Mouse (Mus musculus): ENCODE measurements around the gene Man1b1. TPM values are rescaled to one million over a fixed set of nuclear protein-coding genes. Genes with fewer than 3 reads are reported as not detected.
A peak's percentile ranks its signal among the peaks of the same experiment; 100 is the strongest.

Man1b1 gene
- total and polyA plus RNA-seq, 3 experiments: 8.2 to 22.5 (median 21.6) TPM

GRCm38 (mm10) chr2:25311491-25311891 is 20.6 kb upstream of the Man1b1 start:
- H3K36me3 ChIP-seq (ENCODE audit: control insufficient read depth, insufficient read depth, low read length): no peaks in the 10 kb centered on the region
- H3K79me2 ChIP-seq (replicated peaks; ENCODE audit: control insufficient read depth, insufficient read depth, low read length): no peaks in the 10 kb centered on the region
- no peak for DNase-seq
- WGBS: 6% methylated on average over 11 of the region's 11 CpGs
- H3K4me3 ChIP-seq: no peak overlapping the region
- no peaks in the 10 kb centered on the region for H3K4me1 ChIP-seq (ENCODE audit: control insufficient read depth, insufficient read depth, low read length)
- H3K27ac ChIP-seq: no peak overlapping the region
- intact Hi-C loops (cut with DNase I): no loop called here
- TF ChIP-seq EP300 (IDR thresholded peaks at IDR 0.05; ENCODE audit: insufficient read depth, low read depth, low read length): no peak
- no peak for TF ChIP-seq POLR2A (IDR thresholded peaks at IDR 0.05; ENCODE audit: insufficient read depth, low read depth, low read length)
- peaks cover 8% of the 10 kb centered on the region for H3K27me3 ChIP-seq (ENCODE audit: control insufficient read depth, insufficient read depth, low read length)
- no peak overlapping the region for H3K9ac ChIP-seq (ENCODE audit: low read depth, low read length)

DNA sequence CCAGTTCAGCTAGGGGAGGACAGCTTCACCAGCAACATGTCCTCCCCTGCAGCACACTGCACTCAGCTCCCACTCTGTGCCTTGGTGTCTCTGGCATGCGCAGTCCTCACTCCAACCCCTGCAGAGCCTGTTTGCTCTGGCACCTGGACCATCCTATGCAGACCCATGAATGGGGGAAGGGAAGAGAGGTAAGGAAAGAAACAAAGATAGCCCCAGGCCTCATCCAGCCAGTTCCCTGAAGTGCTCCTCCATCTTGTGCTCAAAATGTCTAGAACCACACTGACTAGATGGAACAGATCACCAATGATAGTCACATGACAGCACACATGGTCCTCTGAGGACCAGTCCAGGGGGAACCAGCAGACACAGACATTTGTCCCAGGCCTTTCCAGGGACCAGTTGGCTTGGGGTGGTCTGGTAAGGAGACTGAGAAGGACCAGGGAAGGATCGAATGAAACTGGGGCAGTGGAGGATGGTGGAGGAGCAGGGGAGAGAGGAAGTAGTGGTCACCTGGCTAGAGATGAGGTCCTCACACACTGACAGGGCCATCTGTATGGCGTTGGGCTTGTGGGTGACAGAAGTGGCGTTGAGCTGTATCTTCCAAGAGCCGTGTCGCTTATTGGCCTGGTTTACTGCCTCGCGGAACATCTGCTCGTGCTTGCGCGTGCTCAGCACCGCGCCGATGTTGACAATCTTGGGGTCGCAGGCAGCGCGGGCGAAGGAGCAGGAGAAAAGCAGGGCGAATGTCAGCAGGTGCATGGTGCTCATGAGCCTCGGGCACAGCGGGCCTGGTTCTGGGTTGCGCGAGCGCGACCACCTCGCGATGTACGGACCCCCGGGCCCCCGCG is 13.8 kb upstream of the Man1b1 start:
- no peak for TF ChIP-seq CTCF (IDR thresholded peaks at IDR 0.05)
- TF ChIP-seq POLR2A (IDR thresholded peaks at IDR 0.05; ENCODE audit: insufficient read depth, low read depth, low read length): no peak
- TF ChIP-seq EP300 (IDR thresholded peaks at IDR 0.05; ENCODE audit: insufficient read depth, low read depth, low read length): no peak

GRCm38 (mm10) chr2:25318971-25319773 is 13.0 kb upstream of the Man1b1 start, which contains the start of gene Grin1:
Grin1 (minus strand) TSS chr2:25319187.
- peak; percentile 33 to 65 for DNase-seq
- Histone ChIP-seq H3K9ac (ENCODE audit: low read depth, low read length) (no peak within 1 kb of the TSS), H3K4me1 (ENCODE audit: control insufficient read depth, insufficient read depth, low read length) (no peaks in the 10 kb centered on the region), H3K4me3 (no peak within 1 kb of the TSS), H3K27ac (no peak within 1 kb of the TSS), H3K79me2 (replicated peaks; ENCODE audit: control insufficient read depth, insufficient read depth, low read length) (no peaks in the 10 kb centered on the region), H3K36me3 (ENCODE audit: control insufficient read depth, insufficient read depth, low read length) (no peaks in the 10 kb centered on the region), H3K27me3 (ENCODE audit: control insufficient read depth, insufficient read depth, low read length) (peaks cover 3% of the 10 kb centered on the region; the same call in 1 of the 2 replicates)
- TF ChIP-seq POLR2A (IDR thresholded peaks at IDR 0.05; ENCODE audit: insufficient read depth, low read depth, low read length) (no peak), CTCF (IDR thresholded peaks at IDR 0.05) (no peak), EP300 (IDR thresholded peaks at IDR 0.05; ENCODE audit: insufficient read depth, low read depth, low read length) (no peak)
- 10% methylated on average over 58 of the region's 58 CpGs for WGBS
- intact Hi-C loops (cut with DNase I): no loop called here

More for the DNA sequence above, 13.8 kb upstream of the Man1b1 start:
- intact Hi-C loops (cut with DNase I): no loop called here
- H3K4me1 ChIP-seq (ENCODE audit: control insufficient read depth, insufficient read depth, low read length): no peaks in the 10 kb centered on the region
- no peaks in the 10 kb centered on the region for H3K36me3 ChIP-seq (ENCODE audit: control insufficient read depth, insufficient read depth, low read length)
- no peaks in the 10 kb centered on the region for H3K79me2 ChIP-seq (replicated peaks; ENCODE audit: control insufficient read depth, insufficient read depth, low read length)
- H3K9ac ChIP-seq (ENCODE audit: low read depth, low read length): no peak overlapping the region
- no peak overlapping the region for H3K27ac ChIP-seq
- H3K27me3 ChIP-seq (ENCODE audit: control insufficient read depth, insufficient read depth, low read length): peaks cover 3% of the 10 kb centered on the region; the same call in 1 of the 2 replicates
- 10% methylated on average over 31 of the region's 31 CpGs for WGBS
- no peak overlapping the region for H3K4me3 ChIP-seq
- no peak for DNase-seq

- no peak overlapping the region for H3K4me3 ChIP-seq
- H3K27ac ChIP-seq: no peak overlapping the region
- H3K36me3 ChIP-seq (ENCODE audit: control insufficient read depth, insufficient read depth, low read length): no peaks in the 10 kb centered on the region
- intact Hi-C loops (cut with DNase I): no loop called here
- no peaks in the 10 kb centered on the region for H3K4me1 ChIP-seq (ENCODE audit: control insufficient read depth, insufficient read depth, low read length)
- no peak for TF ChIP-seq CTCF (IDR thresholded peaks at IDR 0.05)
- TF ChIP-seq POLR2A (IDR thresholded peaks at IDR 0.05; ENCODE audit: insufficient read depth, low read depth, low read length): no peak
- TF ChIP-seq EP300 (IDR thresholded peaks at IDR 0.05; ENCODE audit: insufficient read depth, low read depth, low read length): no peak
- H3K9ac ChIP-seq (ENCODE audit: low read depth, low read length): no peak overlapping the region
- WGBS: 33% methylated on average over 2 of the region's 2 CpGs
- peaks cover 3% of the 10 kb centered on the region; the same call in 1 of the 2 replicates for H3K27me3 ChIP-seq (ENCODE audit: control insufficient read depth, insufficient read depth, low read length)
- H3K79me2 ChIP-seq (replicated peaks; ENCODE audit: control insufficient read depth, insufficient read depth, low read length): no peaks in the 10 kb centered on the region
- DNase-seq: no peak
Observed at GRCm38 (mm10) chr2:25320084-25320483, 12.1 kb upstream of the Man1b1 start.

GRCm38 (mm10) chr2:25326036-25326435 is 6.1 kb upstream of the Man1b1 start:
- no peak for DNase-seq
- TF ChIP-seq CTCF (IDR thresholded peaks at IDR 0.05) (no peak), POLR2A (IDR thresholded peaks at IDR 0.05; ENCODE audit: insufficient read depth, low read depth, low read length) (no peak), EP300 (IDR thresholded peaks at IDR 0.05; ENCODE audit: insufficient read depth, low read depth, low read length) (no peak)
- Histone ChIP-seq H3K27me3 (ENCODE audit: control insufficient read depth, insufficient read depth, low read length) (no peaks in the 10 kb centered on the region), H3K36me3 (ENCODE audit: control insufficient read depth, insufficient read depth, low read length) (no peaks in the 10 kb centered on the region), H3K4me3 (no peak overlapping the region), H3K4me1 (ENCODE audit: control insufficient read depth, insufficient read depth, low read length) (no peaks in the 10 kb centered on the region), H3K9ac (ENCODE audit: low read depth, low read length) (no peak overlapping the region), H3K79me2 (replicated peaks; ENCODE audit: control insufficient read depth, insufficient read depth, low read length) (no peaks in the 10 kb centered on the region), H3K27ac (no peak overlapping the region)
- intact Hi-C loops (cut with DNase I): no loop called here
- 71% methylated on average over 2 of the region's 2 CpGs for WGBS
